Mouse (Mus musculus): ENCODE results near the gene Tm6sf2. TPM values are rescaled to one million over a fixed set of nuclear protein-coding genes. Genes with fewer than 3 reads are reported as not detected.

Tm6sf2 gene
- polyA plus RNA-seq (2012), result not detected in 2 replicates

DNA sequence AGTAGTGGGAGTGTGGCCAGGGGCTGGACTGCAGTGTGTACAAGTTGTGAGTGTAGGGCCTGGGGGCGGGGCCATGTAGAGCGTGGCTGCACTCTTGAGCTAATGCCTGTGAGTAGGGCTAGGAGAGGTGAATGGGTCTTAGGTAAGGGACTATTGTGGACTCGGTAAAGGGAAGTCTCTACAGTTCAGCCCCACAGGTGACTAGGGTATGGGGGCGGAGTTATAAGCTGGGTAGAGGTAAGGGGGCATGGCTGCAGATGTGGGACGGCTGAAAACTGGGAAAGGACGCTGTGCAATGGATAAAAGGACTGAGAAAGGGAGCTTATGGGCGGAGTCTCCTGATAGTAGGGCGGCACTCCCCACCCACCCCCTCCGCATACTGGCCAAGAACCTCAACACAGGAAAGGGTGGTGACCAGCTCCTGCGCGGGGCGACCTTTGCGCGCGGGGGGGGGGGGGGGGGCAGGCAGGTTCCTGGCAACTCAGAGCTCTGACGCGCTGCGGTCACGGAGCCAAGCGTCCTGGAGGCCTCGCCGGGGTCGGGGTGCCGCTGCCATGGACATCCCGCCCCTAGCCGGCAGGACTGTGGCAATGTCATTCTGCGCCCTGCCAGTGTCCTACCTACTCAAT, at the start of gene Tm6sf2:
TSS of gene Tm6sf2 (plus strand) at position 484 of the 629 bp plus-strand sequence.

GRCm38 (mm10) chr8:70042583-70043455, 29.9 kb upstream of the Tm6sf2 start, which contains the start of the genes Mau2 and Sugp1:
Mau2 (minus strand) TSS chr8:70042734.
Sugp1 (plus strand) TSS chr8:70042813.

DNA sequence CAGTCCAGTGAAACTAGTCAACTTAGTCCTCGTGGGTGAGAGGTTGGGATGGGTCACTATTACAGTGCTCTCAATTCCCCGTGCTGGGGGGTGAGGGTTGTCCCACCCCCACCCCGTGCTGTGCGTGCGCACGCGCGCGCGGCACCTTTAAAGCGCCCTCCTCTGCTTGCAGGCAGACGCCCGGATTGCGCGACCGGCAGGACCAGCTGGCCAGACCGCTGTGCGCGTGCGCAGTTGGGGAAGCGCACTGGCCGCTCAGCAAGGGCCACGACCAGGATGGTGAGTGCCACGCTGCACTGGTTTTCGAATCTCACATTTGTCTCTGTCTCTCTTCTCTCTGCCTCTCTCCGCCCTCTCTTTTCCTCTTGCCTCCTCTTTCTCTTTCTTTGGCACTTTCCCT, 10.6 kb downstream of the Tm6sf2 start, which contains the start of gene Hapln4:
TSS of gene Hapln4 (plus strand) at position 173 of the 400 bp plus-strand sequence.

DNA sequence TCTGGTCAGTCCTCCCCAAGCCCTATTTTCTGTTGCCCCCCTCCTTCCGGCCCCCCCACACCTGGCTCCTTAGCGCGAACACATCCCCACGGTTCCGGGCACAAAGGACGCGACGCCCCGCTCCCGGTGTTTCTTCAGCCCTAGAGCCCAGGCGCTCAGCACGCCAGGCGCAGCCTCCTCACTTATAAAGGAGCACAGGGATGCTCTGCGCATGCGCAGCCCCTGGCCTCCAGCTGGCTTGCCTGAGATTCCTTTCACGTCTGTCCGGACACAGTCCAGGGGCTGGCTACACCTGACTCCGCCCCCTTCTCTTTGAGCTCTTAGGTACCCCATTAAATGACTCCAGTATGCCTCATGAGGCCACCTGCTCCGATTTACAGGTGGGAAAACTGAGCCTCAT, 47.9 kb downstream of the Tm6sf2 start, which contains the start of gene Ncan:
TSS of gene Ncan (minus strand) at position 207 of the 400 bp plus-strand sequence.

Other genes with a start within 250 kb of the Tm6sf2 start
- 53.7 and 82.5 TPM in 2 replicates for gene Pbx4, start 240.4 kb upstream of the Tm6sf2 start, polyA plus RNA-seq (2012)
- gene Cilp2, start 185.2 kb upstream of the Tm6sf2 start, polyA plus RNA-seq (2012), result 0.23 and 0.24 TPM in 2 replicates
- gene Tssk6, start 170.7 kb upstream of the Tm6sf2 start, polyA plus RNA-seq (2012), result 2.6 and 4.7 TPM in 2 replicates
- gene Ndufa13, start 170.4 kb upstream of the Tm6sf2 start, polyA plus RNA-seq (2012), result 142 and 151 TPM in 2 replicates
- gene Yjefn3, start 170.2 kb upstream of the Tm6sf2 start, polyA plus RNA-seq (2012), result 1.4 and 2.5 TPM in 2 replicates
- 94.1 and 106 TPM in 2 replicates for gene Gatad2a, start 76.5 kb upstream of the Tm6sf2 start, polyA plus RNA-seq (2012)
- gene Mau2, start 30.2 kb upstream of the Tm6sf2 start, polyA plus RNA-seq (2012), result 30.2 and 31.7 TPM in 2 replicates
- 39.8 and 41.2 TPM in 2 replicates for gene Sugp1, start 30.1 kb upstream of the Tm6sf2 start, polyA plus RNA-seq (2012)
- 0.02 TPM in 1 of 2 replicates, not detected in the other for gene Hapln4, start 10.5 kb downstream of the Tm6sf2 start, polyA plus RNA-seq (2012)
- gene Ncan, start 47.9 kb downstream of the Tm6sf2 start, polyA plus RNA-seq (2012), result not detected in 2 replicates
- gene Nr2c2ap, start 58.4 kb downstream of the Tm6sf2 start, polyA plus RNA-seq (2012), result 18.9 and 22.4 TPM in 2 replicates
- 8.8 and 10.6 TPM in 2 replicates for gene Rfxank, start 66.2 kb downstream of the Tm6sf2 start, polyA plus RNA-seq (2012)
- 86.9 and 91.2 TPM in 2 replicates for gene Borcs8, start 66.6 kb downstream of the Tm6sf2 start, polyA plus RNA-seq (2012)
- 0.36 and 0.43 TPM in 2 replicates for gene Mef2b, start 66.8 kb downstream of the Tm6sf2 start, polyA plus RNA-seq (2012)
- 127 and 132 TPM in 2 replicates for gene Tmem161a, start 99.4 kb downstream of the Tm6sf2 start, polyA plus RNA-seq (2012)
- 4.1 and 4.4 TPM in 2 replicates for gene Slc25a42, start 139.4 kb downstream of the Tm6sf2 start, polyA plus RNA-seq (2012)
- gene Sugp2, start 161.3 kb downstream of the Tm6sf2 start, polyA plus RNA-seq (2012), result 72.2 and 83.5 TPM in 2 replicates
- 8.3 and 9.8 TPM in 2 replicates for gene Armc6, start 161.5 kb downstream of the Tm6sf2 start, polyA plus RNA-seq (2012)
- 45.4 and 65.9 TPM in 2 replicates for gene Homer3, start 209.9 kb downstream of the Tm6sf2 start, polyA plus RNA-seq (2012)
- gene Ddx49, start 229.6 kb downstream of the Tm6sf2 start, polyA plus RNA-seq (2012), result 62.7 and 66.5 TPM in 2 replicates
- gene Cope, start 229.6 kb downstream of the Tm6sf2 start, polyA plus RNA-seq (2012), result 419 and 474 TPM in 2 replicates
- 0.24 and 0.37 TPM in 2 replicates for gene Cers1, start 242.9 kb downstream of the Tm6sf2 start, polyA plus RNA-seq (2012)

All from megakaryocyte-erythroid progenitor cell, adult 5 weeks (primary cell).